Mouse (Mus musculus): ENCODE data around the gene Gpr180. TPM values are rescaled to one million over a fixed set of nuclear protein-coding genes. Genes with fewer than 3 reads are reported as not detected.
"Not testable (repeated sequence)": the region's sequence is repeated elsewhere in the genome, so short reads cannot be mapped to it uniquely, and the experiment has no call there.

Gpr180 gene
- total RNA-seq, 2 experiments from 2014 or later, result 31.4 to 36.1 TPM

GRCm38 (mm10) chr14:118151651-118152293 lies 14.8 kb downstream of the Gpr180 start:
- DNase-seq (ENCODE audit: low spot score), result peak; percentile 45

- no peak for DNase-seq (ENCODE audit: low spot score)
These were observed 15.3 kb downstream of the Gpr180 start for GRCm38 (mm10) chr14:118152294-118152651.

DNA sequence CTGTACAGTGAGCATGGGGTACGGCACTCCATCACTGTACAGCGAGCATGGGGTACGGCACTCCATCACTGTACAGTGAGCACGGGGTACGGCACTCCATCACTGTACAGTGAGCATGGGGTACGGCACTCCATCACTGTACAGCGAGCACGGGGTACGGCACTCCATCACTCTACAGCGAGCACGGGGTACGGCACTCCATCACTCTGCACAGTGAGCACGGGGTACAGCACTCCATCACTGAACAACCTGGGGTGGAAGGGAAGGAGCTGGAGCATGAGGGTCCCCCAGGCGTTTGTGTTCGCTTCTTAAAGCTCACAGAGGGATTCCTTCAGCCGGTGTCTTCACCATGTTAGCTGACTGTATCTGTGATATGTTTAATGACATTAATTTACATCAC lies 19.1 kb downstream of the Gpr180 start:
- not testable (repeated sequence) for DNase-seq (ENCODE audit: low spot score)

GRCm38 (mm10) chr14:118156740-118157139 lies 19.8 kb downstream of the Gpr180 start:
- DNase-seq (ENCODE audit: low spot score), result no peak

DNA sequence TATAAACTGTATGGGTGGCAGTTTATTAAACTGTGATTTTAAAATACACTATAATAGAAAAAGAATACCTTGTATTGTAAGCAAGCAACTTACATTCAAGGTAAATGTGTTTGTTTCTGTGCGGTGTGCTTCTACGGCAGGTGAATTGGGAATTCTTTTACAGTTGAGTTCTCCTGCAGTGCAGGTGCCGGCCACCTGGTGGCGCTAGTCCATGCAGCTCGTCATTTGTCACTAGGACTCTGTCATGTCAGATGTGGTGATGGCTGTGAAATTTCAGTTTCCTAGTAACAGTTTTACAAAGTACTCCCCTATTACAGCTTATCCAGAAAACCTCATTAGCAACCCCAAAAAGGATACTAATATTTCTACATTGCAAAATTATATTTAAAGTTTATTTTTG lies 20.2 kb downstream of the Gpr180 start:
- DNase-seq (ENCODE audit: low spot score), result peak; percentile 47

DNA sequence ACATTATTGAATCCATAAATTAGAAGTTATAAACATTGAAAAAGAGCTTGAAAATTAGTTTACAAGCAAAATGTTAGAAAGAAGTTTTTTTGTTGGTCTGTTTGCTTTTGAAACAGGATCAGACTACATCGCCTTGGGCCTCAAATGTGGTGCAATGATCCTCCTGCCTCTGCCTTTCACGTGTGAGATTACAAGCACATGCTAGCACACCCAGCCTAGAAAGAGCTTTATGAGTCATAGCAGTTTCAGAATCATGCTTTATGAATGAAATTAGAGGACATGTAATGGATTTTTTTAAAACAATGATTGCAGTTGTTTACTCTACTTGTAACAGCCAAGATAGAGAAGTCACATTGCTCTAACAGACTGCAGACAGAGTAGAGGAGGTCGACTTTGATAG lies 24.8 kb downstream of the Gpr180 start:
- DNase-seq (ENCODE audit: low spot score), result no peak

- DNase-seq (ENCODE audit: low spot score), result peak; percentile 43
These were observed 25.7 kb downstream of the Gpr180 start for GRCm38 (mm10) chr14:118162640-118163039.

DNA sequence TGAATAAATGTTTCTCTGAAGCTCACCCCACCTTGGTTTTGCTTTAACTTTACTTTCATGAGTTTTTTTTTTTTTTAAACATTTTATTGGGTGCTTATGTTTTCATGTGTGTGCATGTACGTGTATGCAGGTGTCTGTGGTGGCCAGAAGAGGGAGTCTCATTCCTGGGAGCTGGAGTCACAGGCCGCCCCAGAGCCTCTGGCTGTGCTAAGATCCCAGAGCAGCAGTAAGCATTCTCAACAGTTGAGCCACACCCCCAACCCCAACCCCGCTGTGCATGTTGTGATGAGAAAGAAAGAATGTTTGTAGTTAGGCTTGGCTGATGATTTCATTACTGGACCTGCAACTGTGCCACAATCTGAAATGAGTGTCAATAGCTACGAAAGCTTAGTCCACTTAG lies 31.8 kb downstream of the Gpr180 start:
- DNase-seq (ENCODE audit: low spot score), result no peak

DNA sequence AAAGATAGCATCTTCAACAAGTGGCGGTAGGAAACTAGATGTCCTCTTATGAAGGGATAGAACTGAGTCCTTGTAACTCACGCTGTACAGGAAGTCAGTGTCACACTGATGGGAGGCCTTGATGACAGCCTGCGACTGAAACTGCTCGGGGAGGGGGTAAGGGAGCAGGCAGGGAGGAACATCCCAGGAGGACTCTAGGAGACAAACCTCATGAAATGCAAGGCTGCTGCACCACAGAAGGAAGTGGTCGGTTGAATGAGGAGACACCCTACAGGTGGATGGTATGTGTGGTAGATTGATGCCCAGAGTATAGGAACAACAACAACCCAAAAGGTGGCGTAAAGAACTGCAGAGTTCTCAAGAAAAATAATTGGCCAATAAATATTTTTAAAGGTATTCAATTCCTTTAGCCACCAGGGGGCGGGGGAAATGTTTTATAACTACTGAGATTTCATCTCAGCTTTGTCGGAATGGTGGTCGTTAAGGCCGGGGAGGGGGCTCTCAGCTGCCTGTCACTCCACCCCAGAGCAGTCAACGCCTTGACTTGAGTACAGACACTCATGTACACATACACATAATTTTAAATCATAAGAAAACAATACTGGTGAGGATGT lies 36.7 kb downstream of the Gpr180 start:
- DNase-seq (ENCODE audit: low spot score), result no peak

DNA sequence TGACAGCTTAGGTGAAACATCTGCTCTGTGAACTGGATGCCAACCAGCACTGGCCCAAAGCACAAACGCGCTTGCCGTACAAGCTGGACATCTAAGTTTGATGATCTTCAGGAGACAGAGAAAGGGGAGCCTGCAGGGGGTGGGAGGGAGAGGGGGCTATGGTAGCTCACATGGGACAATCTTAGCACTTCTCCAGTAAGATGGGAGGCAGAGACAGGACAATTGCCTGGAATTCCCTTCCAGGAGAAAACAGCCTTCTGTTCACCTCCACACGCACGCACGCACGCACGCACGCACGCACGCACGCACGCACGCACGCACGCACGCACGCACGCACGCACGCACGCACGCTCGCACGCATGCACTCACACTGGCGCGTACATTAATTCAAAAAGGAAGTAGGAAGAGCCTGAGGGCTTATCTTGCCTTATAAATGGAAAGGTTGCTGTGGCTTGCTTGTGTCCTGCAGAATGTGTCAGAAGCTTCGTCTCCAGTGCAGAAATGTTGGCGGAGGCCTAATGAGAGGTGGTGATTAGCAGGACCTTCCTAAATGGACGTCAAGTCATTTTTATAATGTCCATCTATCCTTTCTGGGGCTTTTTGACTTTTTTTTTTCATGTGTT lies 38.2 kb downstream of the Gpr180 start:
- DNase-seq (ENCODE audit: low spot score), result no peak

GRCm38 (mm10) chr14:118175694-118176085 lies 38.7 kb downstream of the Gpr180 start:
- DNase-seq (ENCODE audit: low spot score), result no peak

GRCm38 (mm10) chr14:118179251-118179650 lies 42.3 kb downstream of the Gpr180 start:
- no peak for DNase-seq (ENCODE audit: low spot score)

- no peak for DNase-seq (ENCODE audit: low spot score)
These were observed 42.7 kb downstream of the Gpr180 start for GRCm38 (mm10) chr14:118179701-118180100.

DNA sequence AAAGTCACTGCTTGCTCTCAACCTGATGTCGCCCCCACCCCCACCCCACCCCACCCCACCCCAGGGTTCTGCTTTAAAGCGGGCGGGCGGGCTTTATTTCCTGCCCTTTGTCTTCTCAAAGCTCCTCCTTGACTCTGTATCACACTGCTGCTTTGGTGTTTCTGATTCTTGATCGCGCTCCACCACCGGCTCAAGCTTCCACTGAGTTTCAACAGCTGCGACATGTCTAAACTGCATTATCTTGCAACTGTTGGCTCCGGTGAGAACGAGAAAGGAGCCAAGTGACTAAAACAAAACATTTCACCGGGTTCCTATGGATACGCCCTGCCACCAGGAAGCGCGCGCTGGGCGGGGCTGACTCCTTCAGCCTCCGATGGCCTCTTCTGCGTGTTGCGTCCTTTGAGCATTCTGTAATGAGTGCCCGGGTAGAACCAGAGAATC lies 43.2 kb downstream of the Gpr180 start:
- DNase-seq (ENCODE audit: low spot score), result peak; percentile 34

DNA sequence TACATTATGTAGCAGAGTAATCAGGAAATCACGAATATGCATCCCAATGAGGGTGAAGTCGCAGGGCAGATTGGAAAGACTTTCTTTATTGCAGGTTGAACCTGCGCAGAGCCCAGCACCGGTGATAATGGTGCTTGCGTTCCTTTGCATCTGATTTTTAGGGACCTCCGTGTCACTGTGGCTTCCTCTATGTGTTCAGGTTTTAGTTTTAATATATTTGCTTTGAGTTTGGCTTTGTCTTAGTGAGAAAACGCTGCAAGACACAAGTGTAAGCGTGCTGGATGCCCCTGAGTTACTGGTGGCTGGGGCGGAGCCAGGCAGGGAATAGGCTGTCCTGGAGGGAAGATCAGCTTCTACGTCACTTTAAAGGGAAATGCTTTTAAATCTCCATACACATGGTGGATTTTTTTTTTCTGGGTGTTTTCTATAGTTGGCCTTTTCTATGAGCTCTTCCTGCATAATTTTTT lies 43.8 kb downstream of the Gpr180 start:
- DNase-seq (ENCODE audit: low spot score), result peak; percentile 30

GRCm38 (mm10) chr14:118191442-118191841 lies 54.5 kb downstream of the Gpr180 start:
- no peak for DNase-seq (ENCODE audit: low spot score)

DNA sequence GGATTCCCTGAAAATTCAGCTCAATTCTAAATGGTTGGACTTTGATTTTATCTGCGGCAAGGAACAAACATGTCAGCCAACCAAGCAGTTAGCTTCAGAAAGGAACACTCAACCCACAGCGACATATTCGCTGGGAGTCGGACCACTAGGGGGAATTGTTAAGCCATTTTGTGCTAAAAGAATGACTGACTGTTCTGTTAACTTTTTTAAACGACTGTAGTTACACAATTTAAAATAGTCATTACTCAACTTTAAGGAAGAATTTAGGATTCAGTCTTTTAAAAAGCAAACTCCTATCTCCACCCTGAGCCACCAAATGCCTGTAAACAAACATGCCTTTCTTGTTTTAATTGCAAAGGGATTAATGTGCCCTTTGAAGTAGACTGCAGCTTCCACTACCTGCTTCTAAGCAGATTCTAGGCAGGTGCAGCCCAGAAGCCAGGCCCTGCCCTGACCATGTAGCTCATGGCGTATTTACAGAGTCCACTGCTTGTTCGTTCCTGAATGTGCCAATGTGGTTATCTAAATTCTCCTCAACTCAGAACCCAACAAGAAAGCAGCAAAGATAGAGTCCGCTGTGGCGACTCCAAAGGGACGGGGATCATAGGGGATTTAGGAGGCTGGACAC lies 56.2 kb downstream of the Gpr180 start:
- DNase-seq (ENCODE audit: low spot score), result no peak

GRCm38 (mm10) chr14:118193663-118194062 lies 56.7 kb downstream of the Gpr180 start:
- no peak for DNase-seq (ENCODE audit: low spot score)

DNA sequence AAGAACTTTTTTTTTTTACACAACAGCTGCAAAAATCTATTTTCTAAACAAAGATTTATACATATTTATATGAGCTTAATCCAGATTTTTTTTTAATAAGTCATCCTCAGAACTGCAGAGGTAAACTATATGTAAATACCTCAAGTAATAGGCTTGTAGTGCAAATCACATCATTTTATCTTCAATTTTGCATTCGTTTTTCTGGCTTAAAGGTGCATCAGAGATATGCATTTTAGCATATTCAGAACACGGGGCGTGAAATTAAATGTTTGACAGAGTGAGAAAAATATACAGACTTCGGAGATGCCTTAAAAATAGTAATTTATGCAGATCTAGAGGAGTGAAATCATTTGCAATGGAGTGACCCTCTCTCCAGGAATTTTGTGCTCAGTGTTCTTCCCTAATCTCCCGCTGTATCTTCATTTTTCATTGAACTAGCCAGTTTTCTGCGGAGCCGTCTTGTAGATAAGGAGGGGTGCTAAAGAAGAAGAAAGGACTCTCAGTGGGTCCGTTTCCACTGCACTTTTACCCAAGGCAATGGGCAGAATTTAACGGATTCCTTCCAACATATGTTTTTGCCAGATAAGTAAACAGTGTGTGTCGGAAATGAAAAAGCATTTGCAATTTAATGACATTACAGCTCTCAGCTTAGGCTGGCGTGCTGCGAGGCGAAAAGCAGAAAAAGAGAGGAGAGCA lies 57.4 kb downstream of the Gpr180 start:
- DNase-seq (ENCODE audit: low spot score), result no peak

- no peak for DNase-seq (ENCODE audit: low spot score)
These were observed 60.1 kb downstream of the Gpr180 start for GRCm38 (mm10) chr14:118197063-118197462.

GRCm38 (mm10) chr14:118200731-118201130 lies 63.8 kb downstream of the Gpr180 start:
- DNase-seq (ENCODE audit: low spot score), result no peak

GRCm38 (mm10) chr14:118202006-118202405 lies 65.0 kb downstream of the Gpr180 start:
- DNase-seq (ENCODE audit: low spot score), result no peak

Measured in gastrocnemius, adult 18-20 months (tissue).